Mouse (Mus musculus): ENCODE measurements around the gene Elfn2.

Gene Elfn2

DNA sequence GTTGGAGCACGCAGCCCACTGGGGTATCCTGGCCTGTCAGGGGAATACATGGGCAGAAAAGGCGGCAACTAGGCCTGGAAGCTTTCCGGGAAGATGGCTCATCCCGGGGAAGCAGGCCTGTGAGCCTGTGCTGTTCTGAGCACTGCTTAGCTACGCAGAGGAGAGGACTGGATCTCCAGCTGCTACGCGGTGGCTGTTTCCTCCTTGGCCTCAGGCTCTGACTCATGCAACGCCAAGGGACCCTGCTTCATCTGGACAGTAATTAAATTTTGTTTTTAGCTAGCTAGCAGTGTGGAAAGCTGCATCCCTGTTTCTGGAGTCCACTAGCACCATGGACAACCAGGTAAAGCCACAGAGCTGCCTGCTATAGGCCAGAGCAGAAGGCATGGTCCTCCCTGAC, 36.8 kb downstream of the Elfn2 start:
- DNase-seq (ENCODE audit: low spot score): no peak

DNA sequence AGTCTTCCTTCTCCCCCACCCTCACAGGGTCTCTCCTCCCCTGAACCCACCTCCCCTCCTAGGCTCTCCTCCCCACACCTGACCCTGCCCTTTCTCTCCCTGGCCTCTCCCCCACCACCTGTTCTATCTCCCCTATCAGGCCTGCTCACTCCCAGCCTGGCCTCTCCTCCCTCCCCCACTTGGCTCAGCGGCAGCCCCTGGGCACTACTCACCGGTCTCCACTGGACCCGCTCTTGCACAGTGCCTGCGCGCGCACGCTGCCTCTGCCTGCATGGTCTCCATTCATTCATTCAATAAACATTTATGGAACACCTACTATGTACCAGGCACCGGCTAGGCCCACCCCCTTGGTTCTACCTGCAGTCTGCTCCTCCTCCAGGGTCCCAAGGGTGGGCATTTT, 37.3 kb downstream of the Elfn2 start:
- DNase-seq (ENCODE audit: low spot score): no peak

DNA sequence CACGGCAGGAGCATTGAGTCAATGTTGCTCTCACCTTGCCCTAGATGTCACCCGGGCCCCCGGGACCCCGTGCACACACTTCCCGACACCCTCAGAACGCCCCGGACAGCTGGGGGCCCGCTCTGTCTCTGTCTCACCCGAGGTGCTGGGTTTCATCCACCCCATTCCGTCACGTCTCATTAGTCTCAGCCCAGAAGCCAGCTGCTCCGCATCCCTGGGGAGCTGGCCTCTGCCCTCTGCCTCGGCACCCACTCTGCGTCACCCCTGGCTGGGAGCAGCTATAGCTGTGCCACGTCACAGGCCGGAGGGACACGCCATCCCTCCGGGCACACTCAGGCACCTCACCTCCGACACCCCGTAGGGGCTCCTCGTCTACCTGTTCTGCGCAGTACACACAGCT, 38.3 kb downstream of the Elfn2 start:
- no peak for DNase-seq (ENCODE audit: low spot score)

DNA sequence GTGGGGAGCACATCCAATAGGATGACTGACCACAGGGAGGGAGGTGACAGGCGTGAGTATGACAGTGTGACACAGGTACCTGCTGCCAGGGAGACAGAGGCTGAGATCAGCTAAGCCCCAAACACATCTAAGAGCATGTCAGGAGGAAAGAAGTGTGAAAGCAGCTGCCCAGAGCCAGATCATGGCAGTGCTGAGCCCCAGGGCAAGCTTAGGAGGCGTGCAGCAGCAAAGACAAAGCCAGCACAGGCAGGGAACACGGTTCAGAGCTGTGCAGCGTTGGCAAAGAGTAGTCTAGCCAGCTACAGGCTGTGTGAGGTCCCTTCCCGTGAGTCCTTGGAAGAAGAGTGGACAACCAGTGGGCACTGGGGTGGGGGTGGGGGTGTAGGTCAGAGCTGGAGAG, 40.9 kb downstream of the Elfn2 start:
- no peak for DNase-seq (ENCODE audit: low spot score)

DNA sequence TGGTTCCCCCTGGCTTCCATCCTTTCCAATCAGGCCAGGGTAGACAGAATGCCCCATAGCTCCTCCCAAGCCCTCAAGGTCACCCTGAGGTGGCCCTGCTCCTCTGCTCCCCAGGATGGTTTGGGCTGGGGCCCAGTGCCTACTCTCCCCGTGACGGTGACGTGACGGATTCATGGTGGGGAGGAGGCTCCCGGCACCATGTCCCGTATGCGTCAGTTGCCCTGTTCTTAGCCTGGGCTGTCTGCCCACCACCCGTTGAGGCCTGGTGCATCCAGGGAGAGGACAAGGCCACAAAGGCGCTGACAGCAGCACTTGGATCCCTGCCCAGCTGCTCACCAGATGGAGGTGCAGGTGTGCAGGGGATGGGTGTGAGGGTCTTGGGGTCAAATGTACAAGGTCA, 41.6 kb downstream of the Elfn2 start:
- DNase-seq (ENCODE audit: low spot score): no peak

DNA sequence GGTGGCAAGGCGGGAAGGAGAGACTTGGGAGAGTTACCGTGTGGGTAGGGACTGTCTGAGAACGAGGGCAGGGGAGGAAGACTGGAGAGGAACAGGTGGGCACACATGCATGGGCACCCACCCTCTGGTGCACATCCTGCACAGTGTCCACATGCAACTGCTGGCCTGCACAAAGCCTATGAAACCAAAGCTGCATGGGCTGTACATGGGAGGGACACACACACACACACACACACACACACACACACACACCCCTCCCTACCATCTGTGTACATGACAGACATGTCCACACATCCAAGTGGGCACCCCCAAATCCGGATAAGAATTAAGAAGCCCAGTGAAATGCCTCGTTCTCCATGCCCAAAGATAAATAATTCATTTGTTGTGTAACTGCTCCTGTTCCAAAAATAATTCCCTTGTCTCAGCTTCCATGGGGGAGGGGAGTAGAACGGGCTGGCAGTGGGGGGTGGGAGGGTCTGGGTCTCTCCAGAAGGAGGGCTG, 43.6 kb downstream of the Elfn2 start:
- no peak for DNase-seq (ENCODE audit: low spot score)

DNA sequence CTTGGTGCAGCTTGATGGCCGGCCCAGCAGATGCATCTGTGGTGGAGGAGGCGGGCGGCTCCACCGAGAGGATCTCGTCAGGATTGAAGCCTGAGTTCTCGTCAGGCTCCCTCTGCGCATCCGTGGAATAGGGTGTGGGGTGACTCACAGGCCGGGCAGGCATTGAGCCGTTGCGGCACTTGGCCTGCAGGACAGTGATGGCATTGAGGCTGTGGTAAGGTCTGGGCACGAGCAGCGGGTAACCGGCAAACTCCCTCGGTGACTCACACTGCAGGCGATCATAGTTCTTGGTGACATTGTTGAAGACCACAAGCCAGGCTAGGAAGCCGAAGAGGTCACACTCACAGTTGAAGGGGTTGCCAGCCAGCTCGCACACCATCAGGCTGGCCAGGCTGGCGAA, 45.1 kb downstream of the Elfn2 start:
- DNase-seq (ENCODE audit: low spot score): no peak

DNA sequence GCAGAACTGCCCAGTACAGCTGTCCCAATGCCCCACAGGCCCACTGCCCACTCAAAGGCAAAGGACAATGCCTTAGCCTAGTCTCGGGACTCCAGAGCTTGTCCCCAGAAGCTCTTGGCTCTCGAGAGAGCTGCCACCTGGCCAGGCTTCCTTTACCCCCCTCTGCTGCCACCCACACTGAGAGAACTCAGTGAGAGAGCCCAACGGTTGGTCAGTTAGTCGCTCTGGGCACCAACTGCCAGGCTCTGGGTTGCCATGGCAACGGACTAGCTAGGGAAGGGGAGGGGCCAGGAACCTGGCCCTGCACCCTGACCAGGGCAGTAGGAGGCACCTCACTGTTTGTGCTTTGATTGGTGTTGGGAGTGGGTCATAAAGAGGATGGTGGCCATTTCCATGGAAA, 48.2 kb downstream of the Elfn2 start:
- no peak for DNase-seq (ENCODE audit: low spot score)

DNA sequence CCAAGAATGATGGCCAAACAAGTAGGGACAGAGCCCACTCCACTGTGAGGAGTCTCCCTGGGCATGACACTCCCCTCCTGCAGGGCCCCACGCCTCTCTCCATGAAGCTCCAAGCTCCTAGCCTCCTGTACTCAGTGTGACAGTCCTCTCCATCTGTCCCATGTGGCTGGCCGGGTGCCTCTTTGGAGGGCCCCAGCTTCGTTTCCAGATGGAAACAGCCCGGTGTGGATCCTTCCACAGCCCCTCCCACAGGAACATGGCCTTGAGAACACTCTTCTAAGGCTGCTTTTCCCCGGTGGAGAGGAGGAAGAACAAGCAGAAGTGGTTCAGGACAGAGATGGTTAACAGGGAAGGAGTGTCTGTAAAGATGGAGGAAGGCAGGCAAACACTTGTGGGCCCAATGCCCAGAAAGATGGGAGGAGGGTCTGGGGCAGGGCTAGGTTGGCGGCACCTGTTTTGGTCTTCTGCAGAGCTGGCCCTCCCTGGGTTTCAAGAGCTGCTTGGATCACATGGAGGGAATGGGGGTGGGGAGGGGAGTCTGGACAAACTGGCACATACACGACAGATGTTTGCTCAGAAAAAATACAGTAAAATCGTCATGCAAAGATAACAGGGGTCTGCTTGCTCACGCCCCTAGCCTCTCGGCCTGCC, 49.2 kb downstream of the Elfn2 start:
- no peak for DNase-seq (ENCODE audit: low spot score)

DNA sequence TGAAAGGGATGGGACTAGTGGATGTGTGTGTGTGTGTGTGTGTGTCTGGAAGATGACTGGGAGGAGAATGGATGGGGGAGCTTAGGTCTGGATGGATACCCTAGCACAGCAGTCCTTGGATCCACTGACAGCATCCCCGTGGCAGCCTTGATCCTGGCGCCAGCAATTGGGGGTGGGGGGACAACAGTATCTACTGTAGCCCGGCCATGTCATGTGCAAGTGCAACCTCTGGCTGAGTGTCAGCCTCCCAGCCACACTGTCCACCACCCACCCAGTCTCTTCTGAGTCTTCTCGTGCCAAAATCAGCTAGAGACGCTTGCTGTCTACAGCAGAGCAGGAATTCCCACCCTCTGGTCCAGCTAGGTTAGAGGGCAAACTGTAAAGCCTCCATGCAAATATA, 54.3 kb downstream of the Elfn2 start:
- no peak for DNase-seq (ENCODE audit: low spot score)

DNA sequence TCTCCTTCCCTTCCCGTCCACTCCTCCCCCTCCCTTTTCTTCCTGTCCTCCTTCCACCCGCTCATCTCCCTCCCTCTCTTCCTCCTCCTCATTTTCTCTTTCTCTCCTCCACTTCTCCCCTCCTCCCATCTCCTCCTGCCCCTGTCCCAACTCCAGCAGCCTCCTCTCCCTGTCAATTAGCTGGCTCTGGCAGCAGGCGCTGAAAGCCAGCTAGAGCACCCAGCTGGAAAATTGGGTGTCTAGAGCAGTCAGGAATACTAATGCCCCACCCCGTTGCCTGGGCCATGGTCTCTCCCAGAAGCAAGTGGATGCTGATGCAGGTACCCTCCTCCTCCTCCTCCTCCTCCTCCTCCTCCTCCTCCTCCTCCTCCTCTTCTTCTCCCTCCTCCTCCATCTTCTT, 67.4 kb downstream of the Elfn2 start:
- no peak for DNase-seq (ENCODE audit: low spot score)

DNA sequence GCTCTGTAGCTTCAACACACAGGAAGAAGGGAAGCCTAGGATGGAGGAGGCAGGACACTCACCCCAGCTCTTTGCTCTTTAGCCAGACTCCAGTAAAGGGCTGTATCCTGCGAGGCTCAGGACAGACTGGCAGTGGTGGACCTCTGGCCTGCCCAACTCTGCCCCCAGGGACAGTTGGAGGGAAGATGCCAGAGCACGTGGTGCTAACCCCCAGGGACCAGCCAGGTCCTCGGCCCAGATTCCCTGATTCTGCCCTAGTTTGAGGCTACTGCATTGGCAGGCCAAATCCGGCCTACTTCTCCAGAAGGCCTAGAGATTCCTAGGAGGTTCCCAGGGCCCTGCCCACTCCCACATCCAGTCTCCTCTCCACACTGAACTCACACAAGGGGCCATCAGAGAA, 70.8 kb downstream of the Elfn2 start:
- DNase-seq (ENCODE audit: low spot score): no peak

DNA sequence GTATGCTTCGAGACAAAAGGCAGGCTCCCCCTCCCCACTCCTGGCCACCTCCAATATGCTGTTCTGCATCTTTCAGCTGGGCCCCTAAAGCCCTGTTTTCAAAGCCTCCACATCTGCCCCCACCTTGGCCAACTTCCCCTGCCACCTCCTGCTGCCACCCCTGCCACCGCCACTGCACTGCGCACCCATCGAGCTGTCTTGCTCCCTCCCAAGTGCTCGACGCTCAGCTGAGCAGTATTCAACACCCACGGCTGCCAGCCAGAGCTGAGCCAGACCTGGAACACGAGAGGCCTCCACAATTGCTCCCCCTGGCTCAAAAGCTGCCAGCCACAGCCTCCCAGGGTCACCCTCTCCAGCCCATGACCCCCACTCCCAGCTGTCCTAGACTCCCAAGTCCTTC, 74.0 kb downstream of the Elfn2 start:
- DNase-seq (ENCODE audit: low spot score): no peak

DNA sequence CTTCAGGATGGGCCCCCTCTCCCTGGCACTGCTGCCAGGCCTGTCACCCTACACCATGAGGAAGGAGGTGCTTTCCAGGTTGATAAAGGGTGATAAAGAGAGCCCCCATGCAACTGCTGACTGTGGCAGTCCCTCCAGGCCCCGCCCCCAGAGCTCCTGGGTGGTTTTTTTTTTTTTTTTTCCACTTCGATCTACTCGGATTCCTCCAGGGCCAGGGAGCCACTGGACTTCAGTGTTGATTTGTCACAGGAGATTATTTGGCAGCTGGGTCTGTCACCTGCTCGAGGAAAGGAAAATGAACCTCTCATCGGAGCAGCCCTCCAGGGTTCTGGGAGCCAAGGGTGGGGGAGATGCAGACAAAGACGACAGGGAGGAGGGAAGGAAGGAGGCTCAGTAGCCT, 74.9 kb downstream of the Elfn2 start:
- no peak for DNase-seq (ENCODE audit: low spot score)

DNA sequence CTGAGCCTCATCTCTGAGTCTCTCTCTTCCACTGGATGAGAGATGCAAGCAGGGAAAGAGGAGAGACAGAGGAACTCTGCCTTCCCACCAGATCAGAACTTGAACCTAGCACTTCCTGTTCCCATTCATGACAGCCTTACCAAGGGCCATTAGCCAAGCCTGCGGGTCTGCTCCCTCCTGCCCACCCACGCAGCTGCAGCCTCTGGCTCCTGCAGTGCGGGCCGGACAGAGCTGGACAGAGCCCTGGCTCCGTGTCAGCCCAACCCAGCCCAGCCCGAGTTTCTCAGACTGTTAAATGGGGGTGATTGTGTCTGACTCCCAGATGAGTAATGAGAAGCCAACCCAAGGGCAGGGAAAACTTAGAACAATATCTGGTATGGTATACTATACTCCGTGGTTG, 83.3 kb downstream of the Elfn2 start:
- DNase-seq (ENCODE audit: low spot score): no peak

DNA sequence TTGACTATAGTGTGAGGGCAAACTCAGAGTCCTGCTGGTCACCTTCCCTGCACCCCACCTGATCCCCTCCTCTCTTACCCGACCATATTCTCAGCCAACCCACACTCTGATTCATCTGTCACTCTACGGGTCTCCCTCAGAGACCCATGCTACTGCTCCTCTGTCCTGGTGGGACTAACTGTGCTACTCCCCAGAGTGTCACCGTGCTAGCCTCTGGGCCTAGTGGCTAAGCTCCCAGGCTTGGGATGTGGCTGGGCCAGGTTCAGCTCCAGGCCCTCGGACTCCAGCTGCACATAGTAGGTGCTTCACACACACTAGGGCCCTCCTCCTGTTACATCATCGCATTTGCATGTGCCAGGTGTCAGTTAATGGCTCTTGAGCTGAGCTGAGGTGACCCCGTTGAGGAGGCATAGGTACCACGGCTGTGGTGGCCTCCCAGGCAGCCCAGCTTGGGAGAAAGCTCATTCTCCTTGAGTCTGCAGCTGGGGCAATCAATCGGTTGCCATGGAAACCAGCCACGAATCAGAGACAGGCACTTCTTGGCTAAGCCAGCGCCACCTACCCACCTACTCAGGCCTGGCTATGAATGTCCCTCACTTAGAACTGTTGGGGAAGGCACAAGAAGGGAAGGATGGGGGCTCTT, 84.4 kb downstream of the Elfn2 start:
- DNase-seq (ENCODE audit: low spot score): peak; percentile 92

DNA sequence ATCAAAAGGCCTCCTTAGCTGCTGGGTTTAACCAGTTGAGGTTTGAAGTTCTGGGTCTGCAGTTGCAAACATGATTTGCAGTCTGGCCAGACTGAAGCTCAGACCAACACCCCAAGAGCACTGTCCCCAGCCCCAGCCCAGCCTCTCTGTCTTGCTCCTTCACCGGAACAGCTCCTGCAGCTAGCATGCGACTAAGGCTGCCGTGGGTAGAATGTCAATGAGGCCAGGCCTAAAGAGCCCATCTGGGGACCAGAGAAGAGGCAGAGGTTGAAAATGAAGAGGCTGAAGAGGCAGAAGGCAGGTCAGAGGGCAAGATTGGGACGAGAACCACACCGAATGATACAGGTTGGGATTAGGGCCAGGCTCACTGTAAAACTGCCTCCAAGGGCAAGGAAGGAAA, 85.2 kb downstream of the Elfn2 start:
- no peak for DNase-seq (ENCODE audit: low spot score)

DNA sequence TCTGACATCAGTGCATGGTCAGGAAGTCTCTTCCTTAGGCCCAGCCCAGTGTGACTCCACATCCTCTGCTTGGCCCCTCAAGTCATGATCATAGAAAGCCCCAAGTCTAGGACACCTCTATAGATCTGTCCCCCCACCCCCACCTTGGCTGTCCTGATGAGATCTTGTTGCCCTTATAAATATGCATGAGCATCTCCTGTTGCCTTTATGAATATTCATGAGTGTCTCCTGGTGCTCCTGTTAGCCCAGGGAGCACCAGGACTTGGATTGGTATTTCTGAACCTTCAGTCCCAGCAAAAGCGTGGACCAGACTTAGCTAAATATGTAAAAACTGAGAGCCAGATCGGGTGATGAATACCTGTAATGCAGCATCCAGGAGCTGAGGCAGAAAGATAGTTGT, 86.2 kb downstream of the Elfn2 start:
- no peak for DNase-seq (ENCODE audit: low spot score)

DNA sequence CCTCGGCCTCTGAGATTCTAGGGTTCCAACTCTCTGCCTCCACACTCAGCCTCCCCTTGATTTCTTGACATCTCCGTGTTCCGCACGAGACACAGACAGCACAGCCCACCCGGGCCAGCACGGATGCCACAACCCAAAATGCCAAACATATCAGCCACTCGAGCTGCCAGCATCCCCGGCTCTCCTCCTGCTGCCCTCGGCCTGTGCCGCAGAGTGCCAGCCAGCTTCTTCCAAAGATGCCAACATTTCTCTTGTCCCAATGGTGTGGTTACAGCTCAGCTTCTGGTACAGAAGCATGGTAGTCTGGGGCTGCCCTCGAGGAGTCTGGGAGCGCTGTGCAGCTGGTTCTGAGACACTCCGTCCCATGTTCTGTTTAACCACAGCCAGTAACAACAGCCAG, 92.3 kb downstream of the Elfn2 start:
- no peak for DNase-seq (ENCODE audit: low spot score)

DNA sequence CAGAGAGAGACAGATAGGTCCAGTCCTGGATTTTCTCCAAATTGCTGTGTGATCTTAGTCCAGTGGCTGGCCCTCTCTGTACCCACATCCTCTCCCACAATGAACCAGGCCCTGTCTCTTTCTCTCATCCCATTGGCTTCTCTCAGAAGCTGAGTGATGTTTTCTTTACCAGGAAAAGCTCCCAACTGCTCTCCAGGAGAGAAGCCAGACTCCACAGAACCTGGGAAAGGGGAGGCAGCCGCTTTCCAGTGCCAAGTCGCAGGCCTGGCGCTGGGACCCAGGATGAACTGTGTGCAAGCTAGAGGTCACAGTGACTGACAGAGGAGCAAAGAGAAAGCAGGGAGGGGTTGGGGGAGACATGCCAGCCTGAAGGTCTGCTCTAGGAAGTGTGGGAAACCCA, 93.6 kb downstream of the Elfn2 start:
- no peak for DNase-seq (ENCODE audit: low spot score)

DNA sequence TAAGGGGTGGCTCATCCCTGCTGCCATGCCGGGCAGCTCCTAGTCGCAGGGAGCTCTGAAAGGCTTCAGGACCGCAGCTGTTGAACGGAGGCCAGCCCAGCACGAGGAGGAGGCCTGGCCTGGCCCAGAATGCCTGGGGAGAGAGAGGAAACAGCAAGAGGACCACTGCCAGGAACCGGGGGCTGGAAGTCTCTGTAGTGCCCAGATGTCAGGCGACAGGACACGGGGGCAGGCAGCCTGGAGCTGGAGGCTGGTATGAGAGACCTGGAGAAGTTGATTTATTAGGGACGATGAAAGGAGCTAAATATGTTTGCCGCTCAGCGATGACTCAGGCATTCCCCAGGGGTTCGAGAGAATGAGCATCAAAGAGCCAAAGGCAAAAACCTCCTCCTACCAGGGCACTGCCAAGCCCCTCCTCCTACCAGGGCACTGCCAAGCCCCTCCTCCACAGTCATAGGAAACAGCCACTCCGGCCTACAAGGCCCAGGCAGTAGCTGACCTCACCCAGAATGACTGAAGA, 94.1 kb downstream of the Elfn2 start:
- DNase-seq (ENCODE audit: low spot score): no peak

DNA sequence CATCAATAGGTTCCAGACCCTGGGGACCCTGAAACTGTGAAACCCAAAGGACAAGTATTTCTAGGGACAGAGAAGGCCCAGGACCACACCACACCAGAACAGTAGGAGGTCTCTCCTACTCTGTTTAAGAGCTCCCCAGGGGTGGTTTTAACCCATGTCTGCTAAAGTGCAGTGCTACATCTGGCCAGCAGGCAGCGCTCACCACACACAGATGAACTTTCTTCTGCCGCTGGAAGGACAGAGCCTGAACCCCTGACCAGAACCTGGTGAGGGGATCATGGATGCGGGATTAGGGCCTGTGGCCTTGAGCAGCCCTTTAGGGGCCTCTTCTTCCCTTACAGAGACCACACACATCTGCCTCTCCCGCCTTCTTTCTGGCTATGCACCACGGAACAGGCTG, 95.1 kb downstream of the Elfn2 start:
- peak; percentile 84 for DNase-seq (ENCODE audit: low spot score)
